Mouse (Mus musculus) embryonic facial prominence, embryonic 12.5 days (tissue): Measurements from ENCODE around the gene Aire. TPM values are rescaled to one million over a fixed set of nuclear protein-coding genes. Genes with fewer than 3 reads are reported as not detected.

Experiments used
- ATAC-seq: fragments of 200-750 bp; cut with Nextera tagmentation; 2 replicates; pipeline ENCODE4 v1.8.0; 2017; ENCODE audit not compliant: insufficient number of reproducible peaks, insufficient read depth, low FRiP score, low TSS enrichment
- H3K27ac ChIP-seq: fragments of 300-500 bp; sonication (generic); 2 replicates; pipeline ENCODE4 v1.5.1; 2016; ENCODE audit warnings: mild to moderate bottlenecking
- H3K27me3 ChIP-seq: fragments of 300-500 bp; sonication (generic); 2 replicates; pipeline ENCODE4 v1.6.1; 2016; ENCODE audit warnings: mild to moderate bottlenecking, moderate library complexity
- H3K36me3 ChIP-seq: fragments of 300-500 bp; sonication (generic); 2 replicates; pipeline ENCODE4 v1.6.1; 2016; ENCODE audit warnings: mild to moderate bottlenecking
- H3K4me1 ChIP-seq: fragments of 300-500 bp; sonication (generic); 2 replicates; pipeline ENCODE4 v1.6.1; 2016
- H3K4me2 ChIP-seq: fragments of 300-500 bp; sonication (generic); replicated peaks from 2 replicates; pipeline ENCODE4 v1.6.1; 2016; ENCODE audit warnings: mild to moderate bottlenecking, moderate library complexity
- H3K4me3 ChIP-seq: fragments of 300-500 bp; sonication (generic); 2 replicates; pipeline ENCODE4 v1.5.1; 2016; ENCODE audit warnings: mild to moderate bottlenecking
- H3K9ac ChIP-seq: fragments of 300-500 bp; sonication (generic); 2 replicates; pipeline ENCODE4 v1.6.1; 2016; ENCODE audit warnings: mild to moderate bottlenecking, moderate library complexity
- H3K9me3 ChIP-seq: fragments of 300-500 bp; sonication (generic); 2 replicates; pipeline ENCODE4 v1.6.1; 2016; ENCODE audit warnings: mild to moderate bottlenecking, moderate library complexity
- WGBS: fragments of 180-500 bp; shearing (Covaris S2); methylation state at CpG from one replicate; pipeline ENCODE4 v1.1.7; 2016; 5-methylcytosine and 5-hydroxymethylcytosine counted together
- polyA plus RNA-seq: library from polyadenylated mRNA; unstranded; fragments of >200 nt; fragmentation: Nextera tagmentation; extraction: Ambion mirVana; gene quantifications from 2 replicates; pipeline ENCODE4 v1.2.1, GENCODE M21; 2016

The Aire gene
- polyA plus RNA-seq, 1 experiment from 2014 or later: 0.17 TPM

DNA sequence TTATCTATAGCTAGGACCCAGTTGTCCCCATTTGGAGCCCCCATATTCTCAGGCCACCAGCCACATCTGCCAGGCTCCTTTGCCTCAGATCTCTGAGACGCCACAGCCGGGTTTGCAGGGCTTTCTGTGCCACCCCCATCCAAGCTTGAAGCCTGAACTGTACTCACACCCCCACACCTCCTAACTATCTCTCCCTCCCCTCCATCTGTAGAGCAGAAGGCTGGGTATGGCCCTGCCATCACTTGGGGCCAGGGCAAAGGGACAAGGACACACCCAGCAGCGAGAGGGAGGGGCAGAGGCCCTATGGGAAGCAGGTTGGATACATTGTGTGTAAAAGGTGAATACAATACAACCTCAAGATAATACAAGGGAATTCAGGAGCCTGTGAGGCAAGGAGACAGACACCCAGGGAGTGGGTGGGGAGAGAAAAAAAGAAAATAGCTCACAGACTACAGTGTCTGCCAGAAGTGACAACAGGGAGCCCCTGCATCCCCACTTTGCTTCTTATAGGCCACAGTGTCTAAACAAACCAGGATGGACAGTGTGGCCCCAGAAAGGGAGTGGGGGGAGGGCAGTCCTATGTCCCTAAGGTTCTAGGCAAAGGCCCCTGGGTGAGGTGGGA is 38.8 kb downstream of the Aire start:
- peaks cover 28% of the 10 kb centered on the region for H3K4me1 ChIP-seq
- no peak overlapping the region for H3K9ac ChIP-seq
- no peaks in the 10 kb centered on the region for H3K27me3 ChIP-seq
- no peaks in the 10 kb centered on the region for H3K9me3 ChIP-seq
- no peak for ATAC-seq
- peaks cover 44% of the 10 kb centered on the region for H3K36me3 ChIP-seq
- no peak overlapping the region for H3K27ac ChIP-seq
- WGBS: 84% methylated on average over 3 of the region's 3 CpGs
- no peak overlapping the region for H3K4me2 ChIP-seq
- no peak overlapping the region for H3K4me3 ChIP-seq

DNA sequence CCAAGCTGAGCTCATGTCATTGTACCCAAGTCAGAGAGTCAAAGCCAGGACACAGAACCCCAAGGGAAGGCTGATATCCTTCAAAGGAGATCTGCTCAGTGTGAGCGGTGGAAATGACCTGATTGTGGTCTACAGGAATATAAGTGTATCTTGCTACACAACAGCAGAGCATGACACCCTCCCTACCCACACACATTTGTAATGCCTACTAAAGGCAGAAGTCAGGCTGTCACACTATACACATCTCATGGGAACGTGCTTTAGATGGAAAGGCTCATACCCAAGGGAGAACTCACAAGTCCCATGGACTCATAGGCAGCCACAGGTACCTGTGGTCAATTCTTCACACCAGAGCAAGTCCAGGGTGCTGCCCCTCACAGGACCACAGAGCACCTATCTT is 41.1 kb downstream of the Aire start:
- H3K9me3 ChIP-seq: no peaks in the 10 kb centered on the region
- no peaks in the 10 kb centered on the region for H3K27me3 ChIP-seq
- no peak overlapping the region for H3K27ac ChIP-seq
- no peak overlapping the region for H3K9ac ChIP-seq
- H3K36me3 ChIP-seq: peaks cover 67% of the 10 kb centered on the region
- H3K4me2 ChIP-seq: no peak overlapping the region
- peaks cover 13% of the 10 kb centered on the region for H3K4me1 ChIP-seq
- 90% methylated on average over 2 of the region's 2 CpGs for WGBS
- no peak overlapping the region for H3K4me3 ChIP-seq
- no peak for ATAC-seq

DNA sequence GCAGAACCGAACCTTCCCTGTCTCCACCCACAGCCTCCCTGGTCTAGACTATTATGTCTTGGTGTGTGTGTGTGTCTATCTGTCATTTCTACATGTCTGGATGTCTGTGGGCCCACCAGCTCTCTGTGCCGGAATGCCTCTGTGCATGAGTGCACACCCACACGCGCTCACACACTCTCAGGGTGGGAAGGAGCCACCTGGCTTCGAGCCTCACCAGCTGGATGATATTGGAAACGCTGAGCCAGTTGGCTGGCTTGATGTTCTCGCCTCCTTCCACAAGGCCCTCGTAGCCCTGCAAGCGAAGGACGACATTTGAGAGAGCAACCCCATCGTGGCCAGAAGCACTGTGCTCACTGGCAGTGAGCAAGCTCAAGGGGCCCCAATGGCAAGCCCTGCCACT is 41.6 kb downstream of the Aire start:
- H3K36me3 ChIP-seq: peaks cover 71% of the 10 kb centered on the region
- no peak for ATAC-seq
- H3K4me1 ChIP-seq: peaks cover 8% of the 10 kb centered on the region
- H3K4me2 ChIP-seq: no peak overlapping the region
- no peaks in the 10 kb centered on the region for H3K9me3 ChIP-seq
- no peak overlapping the region for H3K9ac ChIP-seq
- 93% methylated on average over 11 of the region's 11 CpGs for WGBS
- H3K27me3 ChIP-seq: no peaks in the 10 kb centered on the region
- H3K4me3 ChIP-seq: no peak overlapping the region
- H3K27ac ChIP-seq: no peak overlapping the region

DNA sequence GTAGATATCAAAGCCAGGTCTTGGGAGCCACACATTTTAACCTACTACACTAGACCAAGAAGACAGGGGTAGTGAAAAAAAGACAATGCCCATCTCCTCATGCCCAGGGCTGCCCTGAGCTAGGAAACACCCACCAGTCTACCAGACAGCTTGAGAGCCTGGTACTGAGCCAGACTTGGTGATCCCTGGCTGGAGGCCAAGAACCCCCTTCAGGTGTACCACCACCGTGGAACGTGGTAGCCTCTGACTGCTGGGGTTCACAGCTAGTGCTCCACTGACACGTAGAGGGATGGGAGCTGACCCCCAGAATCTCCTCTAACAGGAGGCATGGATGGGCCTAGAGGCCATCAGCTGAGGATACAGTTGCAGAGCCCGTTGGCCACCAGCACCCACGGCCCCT is 43.2 kb downstream of the Aire start:
- H3K4me1 ChIP-seq: no peaks in the 10 kb centered on the region
- H3K27ac ChIP-seq: no peak overlapping the region
- peaks cover 80% of the 10 kb centered on the region for H3K36me3 ChIP-seq
- no peak overlapping the region for H3K9ac ChIP-seq
- H3K27me3 ChIP-seq: no peaks in the 10 kb centered on the region
- whole genome bisulfite sequencing: over 99% methylated on average over 5 of the region's 5 CpGs
- H3K4me2 ChIP-seq: no peak overlapping the region
- no peak overlapping the region for H3K4me3 ChIP-seq
- ATAC-seq: no peak
- H3K9me3 ChIP-seq: no peaks in the 10 kb centered on the region

DNA sequence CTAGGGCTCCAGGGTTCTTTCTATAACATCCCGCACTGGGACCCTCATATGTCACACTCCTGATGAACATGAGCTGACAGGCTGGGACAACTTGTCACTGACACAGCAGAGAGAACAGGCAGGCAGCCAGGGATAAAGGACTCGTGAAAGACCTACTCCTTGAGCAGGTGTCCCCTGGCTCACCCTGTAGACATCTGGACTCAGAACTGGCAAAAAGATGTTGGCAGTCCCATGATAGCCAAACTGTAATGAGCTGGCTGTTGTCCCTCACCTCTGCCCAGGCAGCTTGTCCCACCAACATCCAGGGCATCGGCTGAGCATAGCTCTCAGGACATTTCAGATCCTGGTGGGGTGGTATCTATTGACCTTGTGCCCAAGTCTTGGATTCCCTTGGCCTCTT is 47.8 kb downstream of the Aire start:
- H3K9ac ChIP-seq: no peak overlapping the region
- H3K9me3 ChIP-seq: no peaks in the 10 kb centered on the region
- no peak overlapping the region for H3K4me2 ChIP-seq
- H3K27me3 ChIP-seq: no peaks in the 10 kb centered on the region
- H3K4me1 ChIP-seq: no peaks in the 10 kb centered on the region
- ATAC-seq: no peak
- 85% methylated on average over 3 of the region's 3 CpGs for WGBS
- H3K4me3 ChIP-seq: no peak overlapping the region
- H3K36me3 ChIP-seq: peaks cover 94% of the 10 kb centered on the region
- H3K27ac ChIP-seq: no peak overlapping the region

DNA sequence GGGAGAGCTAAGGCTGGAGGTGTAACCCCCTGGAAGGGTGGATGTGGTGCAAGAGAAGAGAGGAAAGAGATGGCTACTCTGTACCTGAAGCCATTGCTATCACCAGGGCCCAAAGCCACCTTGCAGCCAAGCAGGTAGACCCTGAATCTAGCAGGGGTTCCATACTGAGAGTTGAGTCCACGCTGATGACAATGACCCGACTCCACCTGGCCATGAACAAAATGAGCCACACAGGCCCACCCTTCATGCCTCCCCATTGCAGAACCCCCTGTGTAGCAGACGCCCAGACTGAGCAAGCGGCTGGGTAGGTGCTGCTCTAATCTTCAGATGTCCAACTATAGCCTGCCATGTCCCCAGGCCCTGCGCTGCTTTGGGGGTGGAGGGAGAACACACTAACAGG is 57.6 kb downstream of the Aire start:
- Histone ChIP-seq H3K36me3 (peaks cover 56% of the 10 kb centered on the region), H3K27me3 (no peaks in the 10 kb centered on the region), H3K27ac (no peak overlapping the region), H3K4me3 (no peak overlapping the region), H3K9ac (no peak overlapping the region), H3K4me2 (no peak overlapping the region), H3K4me1 (no peaks in the 10 kb centered on the region), H3K9me3 (no peaks in the 10 kb centered on the region)
- 73% methylated on average over 5 of the region's 5 CpGs for WGBS
- ATAC-seq: no peak

DNA sequence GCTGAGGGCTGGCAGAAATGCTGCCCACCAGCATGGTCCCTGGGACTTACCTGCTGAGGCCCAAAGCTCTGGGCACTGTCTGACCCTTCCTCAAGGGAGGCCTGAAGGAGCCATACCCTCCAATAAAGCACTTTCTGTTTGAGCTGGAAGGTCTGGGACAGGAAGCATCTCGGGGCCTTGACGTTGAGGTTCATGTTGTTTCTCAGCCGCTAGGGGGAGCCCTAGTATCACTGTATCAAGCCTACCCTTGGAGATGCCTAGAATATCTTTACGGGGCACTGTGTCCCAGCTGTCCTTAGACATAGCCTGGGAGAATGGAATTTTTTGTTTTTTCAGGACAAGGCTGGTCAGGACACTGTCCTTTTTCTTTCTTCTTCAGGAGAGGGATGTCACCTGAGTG is 58.8 kb downstream of the Aire start:
- WGBS: 2% methylated on average over 4 of the region's 4 CpGs
- peaks cover 50% of the 10 kb centered on the region for H3K36me3 ChIP-seq

More for the DNA sequence above, 58.8 kb downstream of the Aire start:
- no peak overlapping the region for H3K4me3 ChIP-seq
- no peak overlapping the region for H3K9ac ChIP-seq
- H3K27me3 ChIP-seq: no peaks in the 10 kb centered on the region
- no peaks in the 10 kb centered on the region for H3K9me3 ChIP-seq
- no peak overlapping the region for H3K27ac ChIP-seq
- H3K4me2 ChIP-seq: no peak overlapping the region
- H3K4me1 ChIP-seq: no peaks in the 10 kb centered on the region
- 0 out of 2 replicates have a peak, but pooled peaks have one; percentile 7 for ATAC-seq

Other genes with a start within 250 kb of the Aire start
- gene Gm9639, start 248.5 kb downstream of the Aire start, polyA plus RNA-seq: not detected in 2 replicates
- gene Gm19668, start 244.5 kb downstream of the Aire start, polyA plus RNA-seq: not detected in 2 replicates
- gene Gm9507, start 231.8 kb downstream of the Aire start, polyA plus RNA-seq: not detected in 2 replicates
- gene Gm2696, start 228.9 kb downstream of the Aire start, polyA plus RNA-seq: not detected in 2 replicates
- not detected in 2 replicates for gene Krtap10-4, start 216.5 kb downstream of the Aire start, polyA plus RNA-seq
- not detected in 2 replicates for gene Krtap10-10, start 207.7 kb downstream of the Aire start, polyA plus RNA-seq
- not detected in 2 replicates for gene Gm36176, start 196.8 kb downstream of the Aire start, polyA plus RNA-seq
- gene Gm10318, start 190.8 kb downstream of the Aire start, polyA plus RNA-seq: not detected in 2 replicates
- not detected in 2 replicates for gene Gm3285, start 181.6 kb downstream of the Aire start, polyA plus RNA-seq
- 4.4 and 4.7 TPM in 2 replicates for gene Lrrc3, start 141.1 kb downstream of the Aire start, polyA plus RNA-seq
- gene Trpm2, start 73.0 kb downstream of the Aire start, polyA plus RNA-seq: 0.72 and 0.87 TPM in 2 replicates
- 32.9 and 35.1 TPM in 2 replicates for gene 1810043G02Rik, start 65.1 kb downstream of the Aire start, polyA plus RNA-seq
- 137 TPM in 2 replicates for gene Pfkl, start 33.5 kb downstream of the Aire start, polyA plus RNA-seq
- 0.19 and 0.41 TPM in 2 replicates for gene Dnmt3l, start 1.7 kb downstream of the Aire start, polyA plus RNA-seq
- gene Icosl, start 25.7 kb upstream of the Aire start, polyA plus RNA-seq: 2.5 and 2.6 TPM in 2 replicates
- 30.3 and 32.8 TPM in 2 replicates for gene D10Jhu81e, start 126.2 kb upstream of the Aire start, polyA plus RNA-seq
- gene Pwp2, start 141.5 kb upstream of the Aire start, polyA plus RNA-seq: 24.2 and 27.0 TPM in 2 replicates
- gene Trappc10, start 201.0 kb upstream of the Aire start, polyA plus RNA-seq: 17.4 and 18.6 TPM in 2 replicates